Mouse (Mus musculus) forebrain, embryonic 16.5 days (tissue): ENCODE measurements at regions not wholly inside any gene's neighbourhood (a gene's known extent, or its start where the extent isn't known, plus 50 kb on each side); places are given as distances from the start of the nearest gene placed in this dataset.
A peak's percentile ranks its signal among the peaks of the same experiment; 100 is the strongest.

Source experiments
- ATAC-seq: fragments of 200-750 bp; cut with Nextera tagmentation; 2 replicates; pipeline ENCODE4 v1.8.0; 2017; ENCODE audit warnings: mild to moderate bottlenecking, moderate library complexity
- H3K27ac ChIP-seq: fragments of 300-500 bp; sonication (generic); 2 replicates; pipeline ENCODE4 v1.5.1; 2014; ENCODE audit warnings: low read length, control low read depth
- H3K27me3 ChIP-seq: fragments of 300-500 bp; sonication (generic); replicated peaks from 2 replicates; pipeline ENCODE4 v1.6.1; 2014; ENCODE audit warnings: low read length; ENCODE audit not compliant: control insufficient read depth, insufficient read depth
- H3K36me3 ChIP-seq: fragments of 300-500 bp; sonication (generic); 2 replicates; pipeline ENCODE4 v1.6.1; 2014; ENCODE audit not compliant: control insufficient read depth, insufficient read depth
- H3K4me1 ChIP-seq: fragments of 300-500 bp; sonication (generic); replicated peaks from 2 replicates; pipeline ENCODE4 v1.6.1; 2014; ENCODE audit warnings: low read length; ENCODE audit not compliant: control insufficient read depth, insufficient read depth
- H3K4me2 ChIP-seq: fragments of 300-500 bp; sonication (generic); 2 replicates; pipeline ENCODE4 v1.6.1; 2014; ENCODE audit warnings: mild to moderate bottlenecking, low read length, control low read depth
- H3K4me3 ChIP-seq: fragments of 300-500 bp; sonication (generic); replicated peaks from 2 replicates; pipeline ENCODE4 v1.5.1; 2014; ENCODE audit warnings: mild to moderate bottlenecking, low read length, control low read depth
- H3K9ac ChIP-seq: fragments of 300-500 bp; sonication (generic); replicated peaks from 2 replicates; pipeline ENCODE4 v1.6.1; 2014; ENCODE audit warnings: low read depth, low read length, control low read depth
- H3K9me3 ChIP-seq: fragments of 300-500 bp; sonication (generic); 2 replicates; pipeline ENCODE4 v1.6.1; 2016; ENCODE audit warnings: low read length; ENCODE audit not compliant: control insufficient read depth
- WGBS: fragments of 180-500 bp; shearing (Covaris S2); extraction: QIAGEN DNeasy Blood & Tissue Kit; methylation state at CpG from one replicate; pipeline ENCODE4 v1.1.7; 2014; 5-methylcytosine and 5-hydroxymethylcytosine counted together

GRCm38 (mm10) chr15:18360256-18360655, 458.5 kb upstream of the Cdh10 start:
- H3K4me1 ChIP-seq = no peaks in the 10 kb centered on the region
- H3K4me3 ChIP-seq = no peak overlapping the region
- H3K36me3 ChIP-seq = no peaks in the 10 kb centered on the region
- H3K4me2 ChIP-seq = no peak overlapping the region
- no peak for ATAC-seq
- H3K9me3 ChIP-seq = no peaks in the 10 kb centered on the region
- no peak overlapping the region for H3K9ac ChIP-seq
- WGBS = 90% methylated on average over 4 of the region's 4 CpGs
- no peak overlapping the region for H3K27ac ChIP-seq
- H3K27me3 ChIP-seq = no peaks in the 10 kb centered on the region

DNA sequence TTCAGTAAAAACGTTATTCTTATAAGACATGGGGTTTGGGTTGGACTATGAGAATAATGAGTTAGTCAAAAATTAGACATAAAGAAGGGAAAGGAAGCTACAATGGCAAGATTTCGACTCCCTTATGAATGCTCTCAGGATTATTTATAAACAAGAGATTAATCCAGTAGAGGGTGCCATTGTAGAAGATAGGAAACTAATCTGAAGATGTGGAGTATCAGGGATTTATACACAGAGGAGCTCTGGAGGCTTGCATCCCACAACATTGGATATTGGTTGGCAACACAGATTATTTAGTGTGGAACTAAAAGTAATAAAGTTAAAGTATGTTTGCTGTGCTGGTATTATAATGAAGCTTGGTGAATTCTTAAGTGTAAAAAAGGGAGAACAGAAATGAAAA, 419.0 kb upstream of the Cdh10 start:
- WGBS = 67% methylated on average over 2 of the region's 2 CpGs
- H3K4me1 ChIP-seq = no peaks in the 10 kb centered on the region; the same call in 1 of the 2 replicates
- no peak overlapping the region for H3K4me3 ChIP-seq
- no peaks in the 10 kb centered on the region for H3K36me3 ChIP-seq
- no peak overlapping the region for H3K4me2 ChIP-seq
- no peak for ATAC-seq
- no peaks in the 10 kb centered on the region for H3K27me3 ChIP-seq
- no peak overlapping the region for H3K9ac ChIP-seq
- no peak overlapping the region for H3K27ac ChIP-seq
- no peaks in the 10 kb centered on the region for H3K9me3 ChIP-seq

DNA sequence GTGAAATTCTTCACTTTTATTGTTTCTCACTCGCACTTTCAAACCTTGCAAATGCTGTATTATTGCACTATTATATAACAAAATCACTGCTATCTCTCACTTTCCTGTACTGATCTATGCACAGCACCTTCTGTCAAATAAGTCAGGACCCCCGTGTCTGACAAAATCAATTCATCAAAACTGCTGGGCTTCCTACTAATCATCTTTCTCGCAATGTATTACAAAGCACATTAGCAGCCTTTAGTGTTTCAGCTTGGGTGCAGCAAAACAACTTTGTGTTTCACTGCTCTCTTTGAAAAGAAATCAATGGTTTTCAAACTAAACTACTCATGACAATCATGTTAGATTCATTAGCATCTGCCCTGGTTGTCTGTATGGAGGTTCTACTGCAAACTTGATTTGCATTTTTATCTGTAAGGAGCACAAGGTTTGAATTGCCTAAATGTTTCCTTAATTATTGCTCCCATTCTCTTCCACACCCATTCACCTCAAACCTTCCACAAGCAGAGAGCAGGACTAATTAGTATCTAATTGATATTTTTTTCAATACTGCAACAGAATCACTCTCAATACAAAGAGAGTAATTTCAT, 418.4 kb upstream of the Cdh10 start:
- Histone ChIP-seq H3K36me3 (no peaks in the 10 kb centered on the region), H3K4me2 (no peak overlapping the region), H3K9me3 (no peaks in the 10 kb centered on the region), H3K27me3 (no peaks in the 10 kb centered on the region), H3K4me3 (no peak overlapping the region), H3K4me1 (no peaks in the 10 kb centered on the region; the same call in 1 of the 2 replicates), H3K27ac (no peak overlapping the region), H3K9ac (no peak overlapping the region)
- WGBS = 23% methylated on average over 3 of the region's 3 CpGs
- ATAC-seq = peak; percentile 75; the same call in 1 of the 2 replicates

- no peaks in the 10 kb centered on the region for H3K9me3 ChIP-seq
- no peak overlapping the region for H3K4me2 ChIP-seq
- H3K4me3 ChIP-seq = no peak overlapping the region
- 85% methylated on average over 5 of the region's 5 CpGs for WGBS
- no peaks in the 10 kb centered on the region for H3K27me3 ChIP-seq
- no peaks in the 10 kb centered on the region for H3K4me1 ChIP-seq
- ATAC-seq = no peak
- H3K9ac ChIP-seq = no peak overlapping the region
- no peak overlapping the region for H3K27ac ChIP-seq
- no peaks in the 10 kb centered on the region for H3K36me3 ChIP-seq
These were observed 386.0 kb upstream of the Cdh10 start for GRCm38 (mm10) chr15:18432705-18433104.

GRCm38 (mm10) chr15:18453801-18454200, 364.9 kb upstream of the Cdh10 start:
- Histone ChIP-seq H3K4me2 (no peak overlapping the region), H3K4me3 (no peak overlapping the region), H3K36me3 (no peaks in the 10 kb centered on the region), H3K27me3 (no peaks in the 10 kb centered on the region), H3K9ac (no peak overlapping the region), H3K27ac (no peak overlapping the region), H3K4me1 (no peaks in the 10 kb centered on the region), H3K9me3 (no peaks in the 10 kb centered on the region; the same call in 1 of the 2 replicates)
- no peak for ATAC-seq

GRCm38 (mm10) chr15:18482385-18482784, 336.4 kb upstream of the Cdh10 start:
- Histone ChIP-seq H3K4me2 (no peak overlapping the region), H3K4me3 (no peak overlapping the region)
- 78% methylated on average over 4 of the region's 4 CpGs for WGBS

GRCm38 (mm10) chr15:18511606-18512005, 307.1 kb upstream of the Cdh10 start:
- ATAC-seq = no peak
- Histone ChIP-seq H3K9ac (no peak overlapping the region), H3K4me1 (no peaks in the 10 kb centered on the region), H3K4me2 (no peak overlapping the region), H3K27me3 (no peaks in the 10 kb centered on the region), H3K36me3 (no peaks in the 10 kb centered on the region), H3K9me3 (no peaks in the 10 kb centered on the region), H3K4me3 (no peak overlapping the region), H3K27ac (no peak overlapping the region)
- WGBS = 47% methylated on average over 1 of the region's 1 CpGs

More at GRCm38 (mm10) chr15:18482385-18482784, 336.4 kb upstream of the Cdh10 start:
- Histone ChIP-seq H3K4me1 (no peaks in the 10 kb centered on the region), H3K9ac (no peak overlapping the region), H3K27me3 (no peaks in the 10 kb centered on the region), H3K9me3 (no peaks in the 10 kb centered on the region), H3K36me3 (no peaks in the 10 kb centered on the region), H3K27ac (no peak overlapping the region)
- no peak for ATAC-seq

- H3K36me3 ChIP-seq = no peaks in the 10 kb centered on the region
- no peak overlapping the region for H3K9ac ChIP-seq
- H3K4me2 ChIP-seq = no peak overlapping the region
- ATAC-seq = no peak
- H3K27ac ChIP-seq = no peak overlapping the region
- 70% methylated on average over 2 of the region's 2 CpGs for WGBS
- no peaks in the 10 kb centered on the region for H3K27me3 ChIP-seq
- no peaks in the 10 kb centered on the region for H3K9me3 ChIP-seq
- H3K4me3 ChIP-seq = no peak overlapping the region
- no peaks in the 10 kb centered on the region for H3K4me1 ChIP-seq
These were observed 301.0 kb upstream of the Cdh10 start for GRCm38 (mm10) chr15:18517701-18518100.

DNA sequence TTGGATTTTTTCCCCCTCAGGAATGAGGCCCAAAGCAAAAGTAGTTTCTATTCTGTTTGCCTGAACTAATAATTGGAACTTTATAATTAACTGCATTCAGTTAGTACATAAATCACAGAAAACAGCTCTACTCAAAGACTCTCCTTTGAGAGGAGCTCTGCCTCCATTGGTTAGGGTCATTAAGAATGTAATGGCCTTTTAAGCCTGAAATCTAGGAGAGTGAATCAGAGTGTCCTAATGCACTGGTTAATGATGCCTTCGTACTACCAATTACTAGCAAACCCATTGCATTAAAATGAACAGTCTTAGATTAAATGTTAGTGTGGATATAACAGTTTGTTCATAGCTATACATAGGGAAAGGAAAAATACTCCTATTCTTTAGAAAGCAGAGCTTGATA, 262.3 kb upstream of the Cdh10 start:
- H3K27me3 ChIP-seq = no peaks in the 10 kb centered on the region
- no peak overlapping the region for H3K9ac ChIP-seq
- no peaks in the 10 kb centered on the region for H3K9me3 ChIP-seq
- H3K36me3 ChIP-seq = no peaks in the 10 kb centered on the region
- H3K4me2 ChIP-seq = no peak overlapping the region
- 23% methylated on average over 1 of the region's 1 CpGs for whole genome bisulfite sequencing
- H3K4me1 ChIP-seq = no peaks in the 10 kb centered on the region
- H3K27ac ChIP-seq = no peak overlapping the region
- H3K4me3 ChIP-seq = no peak overlapping the region
- no peak for ATAC-seq
